Mouse (Mus musculus) liver, embryonic 14.5 days (tissue): ENCODE measurements at regions not wholly inside any gene's neighbourhood (a gene's known extent, or its start where the extent isn't known, plus 50 kb on each side); places are given as distances from the start of the nearest gene placed in this dataset.

Source experiments
- CTCF ChIP-seq: IDR thresholded peaks from 2 replicates; pipeline ENCODE4 v1.5.1; 2016; ENCODE audit warnings: antibody characterized with exemption, low read depth, control low read depth
- EP300 ChIP-seq: IDR thresholded peaks from 2 replicates; pipeline ENCODE4 v1.6.1; 2016; ENCODE audit warnings: antibody characterized with exemption, low read depth

DNA sequence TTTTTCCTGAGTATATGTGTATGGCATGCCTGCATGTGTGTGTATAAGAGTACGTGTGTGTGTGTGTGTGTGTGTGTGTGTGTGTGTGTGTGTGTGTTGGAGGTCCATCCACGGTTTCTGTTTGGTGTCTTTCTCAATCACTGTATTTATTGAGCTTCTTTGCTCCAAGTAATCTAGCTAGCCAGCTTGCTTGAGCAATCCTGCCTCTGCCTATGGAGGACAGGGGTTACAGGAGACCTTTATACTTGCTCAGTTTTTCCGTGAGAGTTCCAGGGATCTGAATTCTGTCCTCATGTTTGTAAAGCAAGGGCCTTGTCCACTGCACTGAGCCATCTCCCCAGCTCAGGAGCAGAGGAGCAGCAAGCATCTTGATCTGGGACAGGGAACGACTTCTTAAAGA is 122.0 kb upstream of the A530016L24Rik start:
- TF ChIP-seq CTCF (no peak), EP300 (no peak)
